Mouse (Mus musculus): ENCODE results near the gene Gm6803.
"Not testable (repeated sequence)": the region's sequence is repeated elsewhere in the genome, so short reads cannot be mapped to it uniquely, and the experiment has no call there.

The Gm6803 gene

GRCm38 (mm10) chr12:88018671-88019070, at the start of gene Gm6803:
Gene Gm6803, minus strand, starts transcription at chr12:88018771.
- DNase-seq, result not testable (repeated sequence)

GRCm38 (mm10) chr12:88045226-88045625, 26.7 kb upstream of the Gm6803 start:
- DNase-seq, result not testable (repeated sequence)

GRCm38 (mm10) chr12:88039703-88040102, 21.1 kb upstream of the Gm6803 start:
- DNase-seq, result not testable (repeated sequence)

- DNase-seq, result not testable (repeated sequence)
These were observed 20.5 kb upstream of the Gm6803 start for GRCm38 (mm10) chr12:88039062-88039461.

GRCm38 (mm10) chr12:88032250-88032649, 13.7 kb upstream of the Gm6803 start:
- not testable (repeated sequence) for DNase-seq

- DNase-seq, result not testable (repeated sequence)
These were observed 8.1 kb upstream of the Gm6803 start, which contains the start of gene Gm2056 for GRCm38 (mm10) chr12:88026704-88027103. Gene Gm2056, plus strand, starts transcription at chr12:88027004.

- not testable (repeated sequence) for DNase-seq
These were observed 7.0 kb downstream of the Gm6803 start, which contains the start of gene Gm2075 for GRCm38 (mm10) chr12:88011548-88011947. Gene Gm2075, plus strand, starts transcription at chr12:88011848.

GRCm38 (mm10) chr12:88004118-88004517, 14.5 kb downstream of the Gm6803 start:
- DNase-seq, result not testable (repeated sequence)

GRCm38 (mm10) chr12:87984000-87984399, 34.6 kb downstream of the Gm6803 start:
- not testable (repeated sequence) for DNase-seq

Measured in heart, adult 11 months (tissue).